Mouse (Mus musculus) megakaryocyte, adult 5-6 weeks (primary cell): ENCODE results near the gene Popdc2. TPM values are rescaled to one million over a fixed set of nuclear protein-coding genes. Genes with fewer than 3 reads are reported as not detected.

ENCODE experiments used
- ATAC-seq: 2 replicates; pipeline ENCODE4 v1.8.0; 2016; ENCODE audit warnings: mild to moderate bottlenecking, inconsistent platforms; ENCODE audit not compliant: poor library complexity, severe bottlenecking
- total RNA-seq, 2 experiments: library from RNA; stranded (forward) in 1 of 2; stranded (reverse) in 1 of 2; fragments of 153-499, 151-499 nt in 1 of 2; fragments of 221-1000, 200-1000 nt in 1 of 2; gene quantifications; 2 replicates each; pipeline versions ENCODE4 v1.2.3 to v1.2.4; 2015 to 2017

Gene Popdc2
- total RNA-seq, 2 experiments from 2014 or later = 0.38 TPM; not detected in 1

DNA sequence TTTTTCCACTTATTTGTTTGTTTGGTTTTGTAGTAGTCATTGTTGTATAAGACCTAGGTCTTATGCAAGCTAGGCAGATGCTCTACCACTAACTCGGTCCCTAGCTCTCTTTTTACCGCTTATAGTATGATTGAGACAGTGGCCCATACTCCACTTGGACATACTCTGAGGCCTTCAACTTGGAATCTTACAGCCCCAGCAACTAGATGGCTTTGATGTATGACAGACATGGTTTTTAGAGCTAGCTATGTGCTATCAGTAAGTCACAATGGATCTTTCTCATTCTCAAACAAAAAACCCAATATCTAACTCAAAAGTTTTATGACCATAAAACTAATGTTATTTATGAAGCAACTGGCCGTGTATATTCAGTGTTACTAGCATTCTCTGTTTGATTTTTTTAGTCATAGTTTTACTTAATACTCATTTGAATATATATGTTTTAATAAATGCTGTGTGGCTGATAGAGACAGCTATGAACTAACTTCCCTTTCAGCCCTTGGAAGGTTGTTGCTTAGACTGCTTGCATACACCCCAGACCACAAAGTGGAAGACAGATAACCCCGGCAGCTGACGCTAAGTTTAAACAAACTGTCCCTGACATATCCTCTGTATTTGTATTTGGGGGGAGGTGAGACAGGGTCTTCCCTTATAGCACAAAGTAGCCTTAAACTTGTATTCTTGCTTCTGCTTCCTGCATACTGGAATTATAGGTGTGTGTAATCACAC lies 7.7 kb upstream of the Popdc2 start:
- no peak; the same call in 1 of the 2 replicates for ATAC-seq

DNA sequence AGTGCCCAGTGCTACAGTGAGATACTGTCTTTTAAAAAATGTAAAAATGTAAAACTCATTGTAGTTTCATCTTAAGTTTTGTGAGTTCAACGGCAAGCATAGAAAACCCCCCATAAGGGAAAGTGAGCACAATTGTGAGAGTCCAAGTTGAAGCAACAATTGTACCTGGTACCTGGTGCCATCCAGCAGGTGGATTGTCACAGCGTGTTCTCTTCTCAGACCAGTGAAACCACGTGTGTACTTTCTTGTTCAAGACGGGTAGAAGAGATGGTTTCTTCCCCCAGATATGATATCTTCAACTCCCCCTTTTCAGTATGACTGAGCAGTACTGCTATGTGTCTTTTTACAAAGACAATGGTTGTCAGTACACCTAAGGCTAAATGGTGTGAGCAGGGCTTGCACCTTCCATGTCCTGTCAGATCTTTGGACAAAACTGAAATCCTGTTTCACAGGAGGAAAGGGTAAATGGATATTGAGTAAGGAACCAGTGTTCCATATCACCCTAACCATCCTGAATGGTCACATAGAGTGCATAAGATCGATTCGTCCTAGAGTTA lies 3.7 kb upstream of the Popdc2 start:
- ATAC-seq = no peak

DNA sequence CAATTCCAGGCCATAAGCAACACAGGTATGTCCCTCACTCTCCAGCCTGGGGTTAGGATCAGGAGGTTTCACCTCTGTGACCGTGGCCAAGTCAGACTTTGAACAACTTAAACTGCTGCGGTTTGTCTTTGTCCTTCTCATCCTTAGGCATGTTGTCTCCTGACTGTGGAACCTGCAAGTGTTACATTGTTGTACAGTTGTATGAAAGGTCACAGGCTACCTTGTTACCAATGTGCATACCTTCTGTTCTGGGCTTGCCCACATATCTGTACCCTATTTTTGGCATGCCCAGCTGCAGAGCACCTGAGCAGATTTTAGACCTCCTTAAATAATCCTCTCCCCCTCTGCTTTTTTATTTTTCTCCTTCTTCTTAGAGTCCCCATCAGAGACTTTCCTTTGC lies 2.8 kb upstream of the Popdc2 start:
- ATAC-seq = no peak

DNA sequence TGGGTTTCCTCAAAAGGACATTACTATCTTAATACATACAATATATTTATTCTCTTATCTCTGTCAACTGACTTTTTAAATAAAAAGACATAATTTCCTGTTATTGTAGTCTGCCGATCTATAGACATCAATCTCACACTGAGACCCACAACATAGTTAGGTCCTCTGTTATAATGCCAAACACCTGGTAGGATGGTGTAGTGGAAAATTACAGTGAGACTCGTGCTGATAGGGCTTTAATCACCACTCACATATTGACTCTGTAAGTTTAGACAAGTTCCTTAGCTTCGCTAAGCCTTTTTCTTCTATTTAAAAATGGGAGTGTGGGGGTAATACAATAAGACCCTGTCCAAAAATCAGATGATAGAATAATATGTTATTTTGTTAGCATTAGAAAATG lies 2.2 kb upstream of the Popdc2 start:
- no peak for ATAC-seq

DNA sequence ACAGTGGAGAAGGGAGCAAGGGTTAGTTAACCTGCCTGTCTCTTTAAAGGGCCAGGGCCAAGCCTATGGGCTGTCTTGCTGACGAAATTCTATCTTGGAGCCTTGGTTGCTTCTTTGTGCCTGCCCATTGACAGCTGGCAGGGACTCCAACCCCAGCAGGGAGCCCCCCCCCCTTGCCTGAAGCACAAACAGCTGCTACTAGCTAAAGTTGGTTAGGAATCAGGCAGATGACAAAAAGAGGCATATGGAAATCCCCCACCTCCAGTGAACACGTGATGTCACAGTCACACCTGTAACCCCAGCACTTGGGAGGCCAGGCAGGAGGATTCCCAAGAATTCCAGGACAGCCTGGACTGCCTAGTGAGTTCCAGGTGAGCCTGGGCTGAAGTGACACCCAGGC lies 1.7 kb upstream of the Popdc2 start:
- no peak for ATAC-seq

DNA sequence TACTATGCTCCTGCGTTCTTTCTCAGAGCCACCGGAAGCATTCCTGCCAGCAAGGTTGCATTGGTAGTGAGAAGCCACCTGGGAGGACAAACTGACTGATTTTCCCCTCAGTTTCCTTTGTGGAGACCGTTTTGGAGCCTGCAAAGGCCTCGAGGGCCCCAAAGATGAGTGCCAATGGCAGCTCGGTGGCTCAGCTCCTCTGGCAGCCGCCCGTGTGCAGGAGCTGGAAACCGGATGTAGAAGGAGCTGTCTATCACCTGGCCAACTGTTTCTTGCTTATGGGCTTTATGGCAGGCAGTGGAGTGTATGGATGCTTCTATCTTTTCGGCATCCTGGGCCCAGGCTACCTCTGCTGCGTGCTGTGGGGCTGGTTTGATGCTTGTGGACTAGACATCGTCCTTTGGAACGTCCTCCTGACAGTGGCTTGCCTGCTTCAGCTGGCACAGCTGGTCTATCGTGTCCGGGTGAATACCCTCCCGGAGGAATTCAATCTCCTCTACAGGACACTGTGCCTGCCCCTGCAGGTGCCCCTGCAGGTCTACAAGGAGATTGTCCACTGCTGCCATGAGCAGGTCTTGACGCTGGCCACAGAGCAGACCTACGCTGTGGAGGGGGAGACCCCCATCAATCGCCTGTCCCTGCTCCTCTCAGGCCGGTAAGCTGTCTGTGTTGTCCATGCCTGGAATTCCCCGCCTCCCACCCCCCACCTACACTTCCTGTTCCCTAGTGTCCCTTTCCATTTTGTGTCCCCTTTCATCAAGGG lies 665 bp downstream of the Popdc2 start:
- no peak for ATAC-seq

DNA sequence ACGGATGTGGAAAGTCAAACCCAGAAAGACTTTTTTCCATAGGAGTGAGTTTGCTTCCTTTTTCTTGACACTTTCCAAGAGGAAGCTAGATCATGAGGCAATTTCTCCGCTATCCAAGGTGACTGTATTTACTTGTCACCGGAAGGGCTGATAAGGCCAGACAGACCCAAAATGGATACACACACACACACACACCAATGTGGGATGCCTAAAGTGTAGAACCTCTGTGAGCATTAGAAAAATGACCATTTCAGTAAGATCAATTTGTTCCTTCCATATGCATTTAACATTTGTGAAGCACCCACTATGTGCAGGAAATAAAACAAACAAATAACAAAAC lies 1.2 kb downstream of the Popdc2 start:
- ATAC-seq = no peak

DNA sequence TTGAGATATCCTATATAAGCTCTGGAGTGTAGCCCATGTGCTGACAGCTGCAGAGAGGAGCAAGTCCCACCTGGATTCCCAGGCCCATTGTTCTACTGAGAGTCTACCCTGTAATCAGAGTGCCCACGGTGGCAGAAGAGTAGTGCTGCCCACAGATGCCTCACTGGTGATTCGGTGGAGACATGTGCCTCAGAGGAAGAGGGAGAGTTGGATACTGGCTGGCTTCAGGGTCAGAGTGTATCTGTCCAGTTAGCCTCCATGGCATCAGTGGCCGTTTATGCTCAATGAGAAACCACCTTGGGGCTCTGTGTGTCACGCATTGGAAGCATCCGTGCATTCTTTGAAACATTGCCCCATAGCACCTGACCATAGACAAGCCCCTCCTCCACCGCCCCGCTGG lies 1.6 kb downstream of the Popdc2 start:
- no peak for ATAC-seq

DNA sequence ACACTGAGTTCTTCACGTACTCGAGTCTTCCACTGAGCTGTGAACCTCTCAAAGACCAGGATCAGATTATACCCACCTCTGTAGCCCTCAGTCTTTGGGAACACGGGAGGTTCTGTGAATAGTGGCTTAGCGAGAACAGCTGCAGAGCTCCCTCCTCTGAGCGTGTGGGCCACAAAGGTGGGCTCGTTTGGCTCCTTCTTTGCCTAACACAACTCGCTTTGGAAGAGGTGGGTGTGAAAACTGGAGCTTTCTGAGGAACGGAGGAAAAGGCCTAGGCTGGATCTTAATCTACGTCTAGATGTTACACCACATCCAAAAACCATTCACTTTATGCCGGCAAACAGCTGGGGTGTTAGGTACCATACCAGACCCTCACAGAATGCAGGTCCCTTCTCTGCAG lies 3.4 kb downstream of the Popdc2 start:
- ATAC-seq = no peak

DNA sequence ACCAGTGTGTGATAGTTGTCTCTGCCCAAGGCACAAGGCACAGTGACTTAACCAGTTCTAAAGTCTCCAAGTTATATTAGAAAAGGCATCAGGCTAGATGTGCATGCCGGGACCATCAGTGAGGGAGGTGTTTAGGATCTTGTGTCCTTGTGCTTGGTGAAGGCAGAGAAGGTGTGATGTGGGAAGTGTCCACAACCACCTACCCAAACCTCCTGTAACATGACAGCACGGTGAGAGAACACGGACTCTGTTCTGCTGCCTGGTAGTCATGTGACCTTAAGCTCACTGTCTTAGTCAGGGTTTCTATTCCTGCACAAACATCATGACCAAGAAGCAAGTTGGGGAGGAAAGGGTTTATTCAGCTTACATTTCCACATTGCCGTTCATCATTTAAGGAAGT lies 4.2 kb downstream of the Popdc2 start:
- no peak for ATAC-seq

DNA sequence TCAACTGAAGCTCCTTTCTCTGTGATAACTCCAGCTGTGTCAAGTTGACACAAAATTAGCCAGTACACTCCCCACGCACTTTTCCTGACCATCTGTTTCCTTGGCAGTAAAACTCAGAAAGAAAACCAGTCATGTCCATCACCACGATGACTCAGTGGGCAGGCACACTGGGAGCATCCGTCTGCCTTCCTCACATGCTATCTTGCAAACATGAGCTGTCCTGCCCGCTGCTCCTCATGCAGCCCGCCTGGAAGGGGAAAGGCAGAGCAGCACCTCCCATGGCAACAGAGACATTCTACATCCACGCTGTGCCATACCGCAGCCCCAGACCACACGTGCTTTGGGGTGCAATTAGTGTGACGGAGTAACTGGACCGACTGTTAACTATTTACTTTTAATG lies 6.3 kb downstream of the Popdc2 start:
- no peak for ATAC-seq

DNA sequence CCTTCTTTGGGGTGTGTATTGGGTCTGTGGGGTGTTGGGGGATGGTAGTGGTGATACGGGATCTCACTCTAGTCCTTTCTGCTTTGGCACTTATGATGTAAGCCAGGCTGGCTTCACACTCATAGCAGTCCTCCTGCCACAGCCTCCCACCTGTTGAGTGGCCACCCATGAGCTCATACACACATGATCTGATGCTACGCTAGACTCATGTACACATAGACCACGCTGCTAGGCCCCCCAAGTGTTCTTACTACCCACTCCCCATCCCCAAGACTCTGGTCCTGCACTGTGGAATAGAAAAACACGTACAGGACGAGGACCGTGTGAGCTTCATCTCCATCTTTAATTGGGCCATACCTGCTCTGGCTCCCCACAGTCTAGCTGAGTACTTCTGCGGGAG lies 7.0 kb downstream of the Popdc2 start:
- ATAC-seq = no peak

DNA sequence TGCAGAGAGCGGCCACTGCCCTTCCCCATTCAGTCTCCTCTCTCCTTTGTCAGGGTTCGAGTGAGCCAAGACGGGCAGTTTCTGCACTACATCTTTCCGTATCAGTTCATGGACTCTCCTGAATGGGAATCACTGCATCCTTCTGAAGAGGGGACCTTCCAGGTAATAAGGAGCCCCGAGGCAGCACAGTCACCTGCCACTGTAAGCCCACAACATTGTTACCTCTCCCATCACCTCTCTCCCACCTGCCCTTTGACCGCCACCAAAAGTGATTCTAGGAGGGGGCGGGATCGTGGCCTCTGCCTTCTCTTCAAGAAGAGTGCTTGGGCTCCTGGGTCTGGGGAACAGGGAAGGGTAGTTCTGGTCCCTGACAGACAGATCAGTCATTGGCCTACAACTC lies 7.4 kb downstream of the Popdc2 start:
- no peak for ATAC-seq

DNA sequence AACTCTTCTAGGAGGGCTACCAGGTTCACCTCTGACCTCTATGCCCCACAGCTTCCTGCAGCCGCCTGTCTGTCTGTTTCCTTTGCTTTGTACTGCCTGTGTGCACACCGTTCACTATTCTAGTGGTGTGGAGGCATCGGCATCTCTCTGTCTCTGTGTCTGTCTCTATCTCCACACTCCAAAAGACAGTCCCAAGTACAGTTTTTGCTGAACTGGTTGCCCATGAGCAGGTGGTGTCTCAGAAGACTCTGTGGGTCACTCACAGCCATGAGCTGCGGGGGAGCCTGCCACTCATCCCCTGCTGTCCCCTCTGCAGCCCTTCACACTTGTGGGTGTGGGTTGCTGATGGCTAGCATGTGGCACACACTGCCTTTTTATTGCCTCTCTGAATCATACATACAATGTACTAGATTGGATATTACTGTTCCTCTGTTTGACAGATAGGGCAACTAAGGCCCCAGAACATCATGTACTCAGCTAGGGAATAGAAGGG lies 8.0 kb downstream of the Popdc2 start:
- ATAC-seq = no peak

DNA sequence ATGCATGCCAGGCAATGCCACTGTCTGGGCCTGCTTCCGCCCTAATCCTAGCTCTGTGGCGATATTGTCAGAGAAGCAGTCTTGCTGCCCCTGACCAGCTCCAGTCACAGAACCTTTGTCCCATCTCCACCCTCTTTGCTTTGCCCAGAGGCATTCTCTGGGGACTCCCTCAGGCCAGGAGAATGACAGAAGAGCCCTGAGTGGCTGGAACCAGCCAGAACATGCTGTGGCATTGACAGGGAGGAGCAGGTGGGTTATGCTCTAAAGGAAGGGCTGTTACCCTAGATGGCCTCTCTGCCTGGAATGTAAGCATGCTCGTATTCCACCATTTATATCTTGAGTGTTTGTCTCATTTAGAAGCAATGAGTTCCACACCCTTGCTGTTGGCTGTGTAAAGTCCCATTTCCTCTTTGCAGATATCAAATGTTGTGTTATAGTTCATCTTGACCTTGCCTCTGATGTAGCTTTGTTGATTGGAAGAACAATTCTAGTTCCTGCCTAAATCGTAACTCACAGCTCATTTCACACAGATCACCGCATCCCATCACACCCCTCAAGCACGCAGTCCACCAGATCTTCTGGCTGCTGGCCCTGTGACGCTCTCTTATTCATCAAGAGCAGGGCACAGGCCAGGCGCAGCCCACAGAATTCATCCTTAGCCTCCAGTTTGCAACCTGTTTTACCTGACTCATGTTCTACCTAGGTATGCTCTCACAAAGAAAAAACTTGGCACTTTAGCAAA lies 8.8 kb downstream of the Popdc2 start:
- ATAC-seq = no peak

DNA sequence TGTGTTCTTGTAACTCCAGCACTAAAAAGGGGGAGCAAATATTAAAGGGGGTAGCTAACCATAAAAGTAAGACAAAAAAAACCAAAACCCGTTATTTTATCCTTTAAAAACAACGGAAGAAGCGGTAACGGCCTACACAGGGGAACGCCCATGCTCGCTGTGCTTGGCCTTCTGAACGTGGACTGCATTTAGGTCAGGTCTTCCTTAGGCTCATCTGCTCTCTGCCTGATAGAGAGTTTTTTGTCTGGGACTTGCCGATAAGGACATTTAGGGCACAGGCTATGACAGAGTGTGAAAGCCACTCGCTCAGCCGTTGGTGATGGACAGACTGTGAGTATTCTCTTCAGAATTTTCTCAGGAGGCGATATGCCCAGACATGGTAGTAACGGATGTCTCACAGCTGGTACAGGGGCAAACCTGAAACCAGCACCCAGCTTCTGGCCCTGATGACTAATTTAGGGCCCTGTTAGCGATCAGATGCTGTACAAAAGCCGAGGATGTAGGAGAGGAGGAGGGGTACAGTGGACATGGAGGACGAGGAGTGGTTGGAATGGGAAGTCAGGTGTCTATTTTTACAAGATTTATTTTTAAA lies 9.8 kb downstream of the Popdc2 start:
- no peak for ATAC-seq

DNA sequence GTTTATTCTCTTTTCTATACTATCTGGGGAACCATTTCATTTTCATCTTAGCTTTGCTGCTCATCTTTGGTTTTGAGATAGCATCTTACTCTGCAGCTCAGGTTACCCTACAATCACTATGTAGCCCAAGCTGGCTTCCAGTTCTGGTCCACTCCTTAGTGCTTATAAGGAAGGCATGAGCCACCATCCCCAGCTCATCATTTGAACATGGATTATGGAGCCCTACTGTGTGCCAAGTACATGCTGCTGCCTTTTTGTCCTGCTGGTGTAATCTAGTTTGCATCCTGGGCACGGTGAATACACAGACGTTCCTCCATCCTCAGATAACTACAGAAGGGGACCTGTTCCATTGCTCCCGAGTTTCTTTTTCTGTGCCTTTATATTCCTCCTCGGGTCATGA lies 10.9 kb downstream of the Popdc2 start:
- ATAC-seq = no peak

DNA sequence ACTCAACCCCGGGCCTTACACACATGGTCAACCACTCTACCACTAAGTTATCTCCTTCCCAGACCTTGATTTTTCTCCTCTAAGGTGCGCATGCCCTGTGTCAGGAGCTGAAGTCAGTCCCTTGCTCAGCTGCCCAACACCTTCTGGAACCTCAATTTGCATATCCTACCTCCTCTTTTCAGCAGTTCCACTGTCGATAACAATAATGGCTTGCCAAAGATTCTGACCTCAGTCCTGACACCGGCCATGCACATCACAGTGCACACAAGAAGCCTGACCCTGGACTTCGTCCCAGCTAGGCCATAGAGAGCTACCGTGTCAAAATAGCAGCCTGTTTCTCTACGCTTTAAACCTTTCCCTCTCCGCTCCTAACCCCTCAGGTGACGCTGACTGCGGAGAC lies 11.4 kb downstream of the Popdc2 start:
- no peak for ATAC-seq

DNA sequence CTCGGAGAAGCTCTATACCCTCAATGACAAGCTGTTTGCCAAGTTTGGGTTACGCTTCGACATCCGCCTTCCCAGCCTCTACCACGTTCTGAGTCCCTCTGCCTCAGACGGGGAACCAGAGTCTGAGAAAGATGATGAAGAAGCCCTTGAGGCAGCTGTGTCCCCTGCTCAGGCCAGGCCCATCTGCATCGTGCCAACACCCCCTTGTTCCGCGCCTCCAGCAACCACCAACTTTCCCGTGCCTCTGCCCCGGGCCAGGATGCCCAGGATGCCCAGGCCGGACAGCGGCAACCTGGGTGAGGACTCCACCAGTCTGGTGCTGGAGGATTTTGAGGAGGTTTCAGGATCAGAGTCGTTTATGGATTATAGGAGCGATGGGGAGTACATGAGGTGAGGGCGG lies 11.9 kb downstream of the Popdc2 start:
- ATAC-seq = no peak

DNA sequence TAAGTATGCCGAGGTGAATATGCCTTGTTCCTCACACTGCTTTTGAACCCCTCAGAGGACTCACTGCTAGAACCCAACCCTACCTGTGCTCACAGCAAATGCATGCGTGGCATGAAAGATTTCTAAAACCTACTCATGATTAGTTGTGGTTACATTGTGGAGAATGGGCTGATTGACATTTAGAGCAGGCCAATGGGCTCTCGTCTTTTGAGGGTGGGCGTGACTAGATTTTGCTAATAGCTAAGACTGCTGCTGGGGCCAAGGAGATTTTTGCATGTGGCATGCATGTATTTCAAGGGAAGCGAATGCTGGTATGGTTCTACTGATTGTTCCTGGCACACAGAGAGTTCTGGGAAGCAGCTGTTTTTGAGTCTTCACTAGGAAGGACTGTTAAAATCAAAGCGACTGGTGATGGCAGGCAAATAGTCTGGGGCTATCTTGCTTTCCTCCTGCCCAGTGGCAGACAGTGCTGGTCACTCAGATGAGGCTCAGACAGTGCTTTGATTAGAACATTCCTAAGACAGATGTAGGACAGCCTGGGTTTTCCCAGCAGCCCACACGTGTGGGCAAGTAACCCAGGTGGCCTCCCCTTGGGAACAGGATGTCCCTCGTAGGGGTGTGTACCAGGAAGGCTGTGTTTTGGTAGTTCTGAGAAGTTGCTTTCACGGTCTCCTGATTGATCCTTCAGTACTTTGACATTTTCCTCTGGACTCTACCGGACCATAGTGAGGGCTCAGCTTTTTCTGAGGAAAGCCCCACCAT lies 12.6 kb downstream of the Popdc2 start:
- no peak for ATAC-seq
